Mouse (Mus musculus) lung, embryonic 14.5 days (tissue): ENCODE results near the gene Dnajb1. TPM values are rescaled to one million over a fixed set of nuclear protein-coding genes. Genes with fewer than 3 reads are reported as not detected.

Experiments
- ATAC-seq: fragments of 200-750 bp; cut with Nextera tagmentation; 2 replicates; pipeline ENCODE4 v1.8.0; 2017; ENCODE audit warnings: mild to moderate bottlenecking, moderate TSS enrichment, moderate library complexity; ENCODE audit not compliant: insufficient read depth
- DNase-seq: peaks from one replicate; pipeline ENCODE4 v3.0.0-alpha.2; 2015
- H3K27ac ChIP-seq: fragments of 300-500 bp; sonication (generic); 2 replicates; pipeline ENCODE4 v1.5.1; 2014; ENCODE audit warnings: low read depth, mild to moderate bottlenecking, moderate library complexity
- H3K27me3 ChIP-seq: fragments of 300-500 bp; sonication (generic); 2 replicates; pipeline ENCODE4 v1.6.1; 2014; ENCODE audit warnings: low read length, control low read depth; ENCODE audit not compliant: insufficient read depth
- H3K36me3 ChIP-seq: fragments of 300-500 bp; sonication (generic); 2 replicates; pipeline ENCODE4 v1.6.1; 2014; ENCODE audit warnings: control low read depth; ENCODE audit not compliant: insufficient read depth
- H3K4me1 ChIP-seq: fragments of 300-500 bp; sonication (generic); 2 replicates; pipeline ENCODE4 v1.6.1; 2014; ENCODE audit warnings: antibody characterized with exemption, control low read depth; ENCODE audit not compliant: insufficient read depth
- H3K4me2 ChIP-seq: fragments of 300-500 bp; sonication (generic); 2 replicates; pipeline ENCODE4 v1.6.1; 2014; ENCODE audit warnings: mild to moderate bottlenecking
- H3K4me3 ChIP-seq: fragments of 300-500 bp; sonication (generic); 2 replicates; pipeline ENCODE4 v1.5.1; 2014; ENCODE audit warnings: low read depth, low read length
- H3K9ac ChIP-seq: fragments of 300-500 bp; sonication (generic); 2 replicates; pipeline ENCODE4 v1.6.1; 2014
- H3K9me3 ChIP-seq: fragments of 300-500 bp; sonication (generic); 2 replicates; pipeline ENCODE4 v1.6.1; 2016; ENCODE audit warnings: low read depth, low read length, control low read depth
- CTCF ChIP-seq: IDR thresholded peaks from 2 replicates; pipeline ENCODE4 v1.5.1; 2016; ENCODE audit warnings: antibody characterized with exemption, low read depth
- WGBS: fragments of 180-500 bp; shearing (Covaris S2); extraction: QIAGEN DNeasy Blood & Tissue Kit; methylation state at CpG from one replicate; pipeline ENCODE4 v1.1.7; 2014; 5-methylcytosine and 5-hydroxymethylcytosine counted together
- polyA plus RNA-seq: library from polyadenylated mRNA; unstranded; fragments of >200 nt; fragmentation: Nextera tagmentation; extraction: Ambion mirVana; gene quantifications from 2 replicates; pipeline ENCODE4 v1.2.1, GENCODE M21; 2014

Dnajb1 gene
- polyA plus RNA-seq, 1 experiment from 2014 or later = 61.3 TPM

- DNase-seq = peak; percentile 92
- H3K4me1 ChIP-seq = no peaks in the 10 kb centered on the region
- H3K9ac ChIP-seq = peak overlapping the region; percentile 28
- no peaks in the 10 kb centered on the region for H3K27me3 ChIP-seq
- H3K9me3 ChIP-seq = no peaks in the 10 kb centered on the region
- TF ChIP-seq CTCF = peak; percentile 93
- H3K27ac ChIP-seq = no peak overlapping the region
- H3K4me2 ChIP-seq = peak overlapping the region; percentile 69
- peak; percentile 93 for ATAC-seq
- peak overlapping the region; percentile 29 for H3K4me3 ChIP-seq
- 6% methylated on average over 23 of the region's 23 CpGs for WGBS
- no peaks in the 10 kb centered on the region for H3K36me3 ChIP-seq
Measured at GRCm38 (mm10) chr8:83622389-83622989, 14.5 kb downstream of the Dnajb1 start.

GRCm38 (mm10) chr8:83623549-83623948 is 15.6 kb downstream of the Dnajb1 start:
- no peaks in the 10 kb centered on the region for H3K36me3 ChIP-seq
- TF ChIP-seq CTCF = no peak
- no peaks in the 10 kb centered on the region for H3K27me3 ChIP-seq
- ATAC-seq (no peak), DNase-seq (no peak)
- WGBS = 79% methylated on average over 7 of the region's 7 CpGs
- H3K9me3 ChIP-seq = no peaks in the 10 kb centered on the region
- H3K4me3 ChIP-seq = no peak overlapping the region
- no peak overlapping the region for H3K27ac ChIP-seq
- no peak overlapping the region for H3K9ac ChIP-seq
- no peak overlapping the region for H3K4me2 ChIP-seq
- no peaks in the 10 kb centered on the region for H3K4me1 ChIP-seq

- ATAC-seq (no peak), DNase-seq (peak; percentile 58)
- Histone ChIP-seq H3K9ac (no peak overlapping the region), H3K36me3 (no peaks in the 10 kb centered on the region), H3K9me3 (no peaks in the 10 kb centered on the region), H3K4me3 (no peak overlapping the region), H3K4me1 (no peaks in the 10 kb centered on the region), H3K4me2 (no peak overlapping the region), H3K27me3 (no peaks in the 10 kb centered on the region), H3K27ac (no peak overlapping the region)
- WGBS = 33% methylated on average over 3 of the region's 3 CpGs
- peak; percentile 79 for TF ChIP-seq CTCF
Measured at GRCm38 (mm10) chr8:83624739-83625138, 16.7 kb downstream of the Dnajb1 start.

- DNase-seq (no peak), ATAC-seq (no peak)
- Histone ChIP-seq H3K27ac (no peak overlapping the region), H3K4me3 (no peak overlapping the region), H3K36me3 (no peaks in the 10 kb centered on the region), H3K9ac (no peak overlapping the region), H3K9me3 (no peaks in the 10 kb centered on the region), H3K4me1 (no peaks in the 10 kb centered on the region), H3K27me3 (no peaks in the 10 kb centered on the region), H3K4me2 (no peak overlapping the region)
- no peak for TF ChIP-seq CTCF
- WGBS = 83% methylated on average over 6 of the region's 6 CpGs
Measured at GRCm38 (mm10) chr8:83625676-83626299, 17.8 kb downstream of the Dnajb1 start.

- no peak for DNase-seq
Measured at GRCm38 (mm10) chr8:83632083-83632707, 24.2 kb downstream of the Dnajb1 start.

GRCm38 (mm10) chr8:83638856-83639255 is 30.9 kb downstream of the Dnajb1 start:
- Histone ChIP-seq H3K4me3 (no peak overlapping the region), H3K4me1 (0 out of 2 replicates have a peak, but pooled peaks cover 3% of the 10 kb centered on the region), H3K27me3 (no peaks in the 10 kb centered on the region), H3K4me2 (no peak overlapping the region), H3K27ac (no peak overlapping the region), H3K9ac (no peak overlapping the region), H3K9me3 (0 out of 2 replicates have a peak, but pooled peaks cover 5% of the 10 kb centered on the region), H3K36me3 (no peaks in the 10 kb centered on the region)
- no peak for ATAC-seq
- no peak for DNase-seq
- WGBS = 58% methylated on average over 4 of the region's 4 CpGs
- no peak for TF ChIP-seq CTCF

More at GRCm38 (mm10) chr8:83632083-83632707, 24.2 kb downstream of the Dnajb1 start:
- no peak for ATAC-seq
- Histone ChIP-seq H3K4me2 (no peak overlapping the region), H3K9ac (no peak overlapping the region), H3K4me1 (no peaks in the 10 kb centered on the region), H3K36me3 (no peaks in the 10 kb centered on the region), H3K27ac (no peak overlapping the region), H3K4me3 (no peak overlapping the region), H3K27me3 (no peaks in the 10 kb centered on the region), H3K9me3 (0 out of 2 replicates have a peak, but pooled peaks cover 5% of the 10 kb centered on the region)
- 71% methylated on average over 7 of the region's 7 CpGs for WGBS
- no peak for TF ChIP-seq CTCF

GRCm38 (mm10) chr8:83639649-83640048 is 31.7 kb downstream of the Dnajb1 start:
- no peak overlapping the region for H3K4me2 ChIP-seq
- H3K9me3 ChIP-seq = 0 out of 2 replicates have a peak, but pooled peaks cover 5% of the 10 kb centered on the region
- 0 out of 2 replicates have a peak, but pooled peaks cover 3% of the 10 kb centered on the region for H3K4me1 ChIP-seq
- H3K4me3 ChIP-seq = no peak overlapping the region
- no peak overlapping the region for H3K27ac ChIP-seq
- no peak for TF ChIP-seq CTCF
- H3K36me3 ChIP-seq = no peaks in the 10 kb centered on the region
- no peak overlapping the region for H3K9ac ChIP-seq
- 61% methylated on average over 5 of the region's 5 CpGs for WGBS
- DNase-seq (no peak), ATAC-seq (no peak)
- H3K27me3 ChIP-seq = no peaks in the 10 kb centered on the region
